21 mouse cellular contexts compared by ENCODE assay signal in the genomic region with DNA sequence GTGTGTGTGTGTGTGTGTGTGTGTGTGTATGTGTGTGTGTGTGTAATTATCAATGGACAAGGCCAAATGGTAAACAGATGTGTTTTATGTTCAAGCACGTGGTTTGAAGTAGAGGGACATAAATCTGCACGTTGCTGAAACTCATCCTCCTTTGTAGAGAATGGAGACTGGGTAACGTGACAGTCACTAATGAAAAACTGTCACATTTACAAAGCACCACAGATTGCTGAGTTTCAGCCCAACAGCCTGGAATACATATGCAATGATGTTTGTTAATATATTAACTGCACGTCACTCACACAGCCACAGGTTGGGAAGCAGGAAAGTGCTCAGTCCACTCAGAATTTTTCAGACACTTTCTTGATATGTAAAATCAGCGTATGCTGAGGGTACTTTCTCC. TPM values are rescaled to one million over a fixed set of nuclear protein-coding genes. Genes with fewer than 3 reads are reported as not detected.
DNase-seq lines count a peak whose midpoint lies in the region; ATAC-seq and TF ChIP-seq lines count a peak whose summit lies in the region.
"Had no signal": no experiment of that assay in that cellular context is flagged by ENCODE, and none has a peak within 500 bp of the region (broad histone marks: within the 10 kb centered on the region; RNA-seq: fewer than 3 reads in every experiment).

No protein-coding gene starts in this region.

- TF ChIP-seq CTCF in olfactory bulb, adult 2 months (IDR thresholded peaks at IDR 0.05; ENCODE audit: insufficient read depth, low read depth, low read length), result no peak

- H3K36me3 ChIP-seq in midbrain, embryonic 11.5 days (ENCODE audit: control insufficient read depth, insufficient read depth, low read length), result no peaks in the 10 kb centered on the region
- H3K36me3 ChIP-seq in midbrain, embryonic 10.5 days, result no peaks in the 10 kb centered on the region
- H3K36me3 ChIP-seq in hindbrain, embryonic 11.5 days (ENCODE audit: control insufficient read depth, insufficient read depth, low read length), result no peaks in the 10 kb centered on the region
- no peaks in the 10 kb centered on the region for H3K36me3 ChIP-seq in midbrain, embryonic 13.5 days
- H3K36me3 ChIP-seq: embryonic facial prominence, embryonic 12.5 days; liver, embryonic 13.5 days had no signal

- H3K4me3 ChIP-seq in midbrain, embryonic 11.5 days (ENCODE audit: low read depth, low read length), result no peak overlapping the region
- H3K4me3 ChIP-seq in midbrain, embryonic 10.5 days, result no peak overlapping the region
- H3K4me3 ChIP-seq in hindbrain, embryonic 11.5 days (ENCODE audit: low read depth, low read length), result no peak overlapping the region; the same call in 1 of the 2 replicates
- peak overlapping the region; percentile 32; the same call in 1 of the 2 replicates for H3K4me3 ChIP-seq in midbrain, embryonic 13.5 days (replicated peaks)
- H3K4me3 ChIP-seq in olfactory bulb, adult 2 months (ENCODE audit: insufficient read depth, low read depth, low read length), result peak overlapping the region; percentile 47; the same call in 1 of the 2 replicates
- H3K4me3 ChIP-seq: embryonic facial prominence, embryonic 12.5 days; liver, embryonic 13.5 days; megakaryocyte, embryonic 14.5 days had no signal

- H3K27me3 ChIP-seq in midbrain, embryonic 11.5 days (ENCODE audit: control insufficient read depth, insufficient read depth, low read length), result peaks cover 2% of the 10 kb centered on the region; the same call in 1 of the 2 replicates
- peaks cover 43% of the 10 kb centered on the region for H3K27me3 ChIP-seq in midbrain, embryonic 10.5 days (ENCODE audit: low read depth, poor library complexity, severe bottlenecking)
- H3K27me3 ChIP-seq in hindbrain, embryonic 11.5 days (ENCODE audit: control insufficient read depth, insufficient read depth, low read length), result peaks cover 4% of the 10 kb centered on the region; the same call in 1 of the 2 replicates
- peaks cover 34% of the 10 kb centered on the region for H3K27me3 ChIP-seq in midbrain, embryonic 13.5 days

- no peak overlapping the region for H3K27ac ChIP-seq in midbrain, embryonic 11.5 days (ENCODE audit: low read depth, low read length)
- H3K27ac ChIP-seq in midbrain, embryonic 10.5 days (replicated peaks), result no peak overlapping the region
- H3K27ac ChIP-seq in hindbrain, embryonic 11.5 days (ENCODE audit: low read depth, low read length), result no peak overlapping the region
- no peak overlapping the region for H3K27ac ChIP-seq in midbrain, embryonic 13.5 days
- H3K27ac ChIP-seq in olfactory bulb, adult 2 months (ENCODE audit: insufficient read depth, low read depth, low read length), result no peak overlapping the region
- H3K27ac ChIP-seq: embryonic facial prominence, embryonic 12.5 days; liver, embryonic 13.5 days had no signal

- DNase-seq in midbrain, embryonic 11.5 days (ENCODE audit: low spot score, missing footprints), result no peak
- DNase-seq in midbrain, embryonic 10.5 days (ENCODE audit: low spot score), result no peak
- no peak for DNase-seq in hindbrain, embryonic 11.5 days (ENCODE audit: low spot score)
- DNase-seq in T-cell, adult 2 months (ENCODE audit: low spot score), result no peak
- DNase-seq in kidney, adult 11 months, result no peak
- DNase-seq in gastrocnemius, postnatal 10 days, result no peak
- DNase-seq: cerebellum, adult 11 months; layer of hippocampus, postnatal 36 days; right cerebral cortex, adult 18-20 months had no signal

- no peak overlapping the region for H3K9ac ChIP-seq in midbrain, embryonic 11.5 days (ENCODE audit: low read length)
- H3K9ac ChIP-seq in hindbrain, embryonic 11.5 days (ENCODE audit: low read depth, low read length), result no peak overlapping the region
- no peak overlapping the region for H3K9ac ChIP-seq in midbrain, embryonic 13.5 days (replicated peaks)
- H3K9ac ChIP-seq: embryonic facial prominence, embryonic 12.5 days; liver, embryonic 13.5 days had no signal

- ATAC-seq in midbrain, embryonic 11.5 days (ENCODE audit: low FRiP score), result no peak
- no peak for ATAC-seq in hindbrain, embryonic 11.5 days (ENCODE audit: low FRiP score)
- ATAC-seq in midbrain, embryonic 13.5 days, result no peak
- ATAC-seq: intestine, postnatal 0 days had no signal

- H3K9me3 ChIP-seq in midbrain, embryonic 11.5 days (ENCODE audit: control insufficient read depth, low read length), result no peaks in the 10 kb centered on the region
- no peaks in the 10 kb centered on the region for H3K9me3 ChIP-seq in midbrain, embryonic 10.5 days (replicated peaks)
- H3K9me3 ChIP-seq in hindbrain, embryonic 11.5 days (ENCODE audit: control insufficient read depth, low read length), result no peaks in the 10 kb centered on the region
- no peaks in the 10 kb centered on the region for H3K9me3 ChIP-seq in midbrain, embryonic 13.5 days
- H3K9me3 ChIP-seq: embryonic facial prominence, embryonic 12.5 days; liver, embryonic 13.5 days; megakaryocyte, embryonic 14.5 days had no signal

- H3K4me2 ChIP-seq in midbrain, embryonic 11.5 days, result peak overlapping the region; percentile 34
- H3K4me2 ChIP-seq in hindbrain, embryonic 11.5 days (replicated peaks; ENCODE audit: low read depth, low read length), result peak overlapping the region; percentile 49; the same call in 1 of the 2 replicates
- H3K4me2 ChIP-seq in midbrain, embryonic 13.5 days (replicated peaks), result peak overlapping the region; percentile 61
- H3K4me2 ChIP-seq: heart, embryonic 11.5 days; liver, embryonic 13.5 days had no signal

- TF ChIP-seq POLR2A in olfactory bulb, adult 2 months (IDR thresholded peaks at IDR 0.05; ENCODE audit: insufficient read depth, low read depth, low read length), result no peak

- H3K4me1 ChIP-seq in midbrain, embryonic 11.5 days (ENCODE audit: control insufficient read depth, insufficient read depth, low read length), result peaks cover 6% of the 10 kb centered on the region; the same call in 1 of the 2 replicates
- H3K4me1 ChIP-seq in midbrain, embryonic 10.5 days, result peaks cover 11% of the 10 kb centered on the region
- peaks cover 2% of the 10 kb centered on the region; the same call in 1 of the 2 replicates for H3K4me1 ChIP-seq in hindbrain, embryonic 11.5 days (replicated peaks; ENCODE audit: control insufficient read depth, insufficient read depth, low read length)
- H3K4me1 ChIP-seq in midbrain, embryonic 13.5 days (replicated peaks), result peaks cover 15% of the 10 kb centered on the region
- peaks cover 9% of the 10 kb centered on the region for H3K4me1 ChIP-seq in olfactory bulb, adult 2 months (ENCODE audit: control insufficient read depth, insufficient read depth, low read length)
- H3K4me1 ChIP-seq: embryonic facial prominence, embryonic 12.5 days; liver, embryonic 13.5 days had no signal

- 41% methylated on average over 5 of the region's 5 CpGs for WGBS in midbrain, embryonic 11.5 days
- 48% methylated on average over 5 of the region's 5 CpGs for WGBS in midbrain, embryonic 10.5 days
- 40% methylated on average over 5 of the region's 5 CpGs for WGBS in hindbrain, embryonic 11.5 days
- WGBS in midbrain, embryonic 13.5 days, result 41% methylated on average over 5 of the region's 5 CpGs
- 28% methylated on average over 5 of the region's 5 CpGs for WGBS in olfactory bulb, adult 2 months

RNA-seq across cellular contexts. Expression of a gene that starts 0.6 kb away (rescaled TPM):
- 0.56 TPM in 1 of 2 replicates, not detected in the other for polyA plus RNA-seq in midbrain, embryonic 11.5 days (2014; fragmentation: Nextera tagmentation; extraction: Ambion mirVana)
- 0.21 and 0.27 TPM in 2 replicates for polyA plus RNA-seq in midbrain, embryonic 10.5 days (2016; fragmentation: Nextera tagmentation; extraction: Ambion mirVana)
- polyA plus RNA-seq in hindbrain, embryonic 11.5 days (2014; fragmentation: Nextera tagmentation; extraction: Ambion mirVana), result 0.15 and 0.35 TPM in 2 replicates
- polyA plus RNA-seq in midbrain, embryonic 13.5 days (2015; fragmentation: Nextera tagmentation; extraction: Ambion mirVana), result 1.2 and 1.6 TPM in 2 replicates
- not detected in 2 replicates for polyA plus RNA-seq in olfactory bulb, adult 2 months (2012; ENCODE audit: insufficient read depth, insufficient read length, low replicate concordance, missing spikeins)
- total RNA-seq in gastrocnemius, postnatal 10 days (2021), result not detected
- total RNA-seq: gastrocnemius, adult 8-10 months; heart, postnatal 25 days had no signal
- polyA plus RNA-seq: heart, embryonic 11.5 days; limb, embryonic 11.5 days; liver, embryonic 13.5 days; lung, embryonic 16.5 days; spleen, adult 2 months had no signal

RNA-seq across cellular contexts. Expression of a gene that starts 56.2 kb away (rescaled TPM):
- not detected in 2 replicates for polyA plus RNA-seq in midbrain, embryonic 11.5 days (2014; fragmentation: Nextera tagmentation; extraction: Ambion mirVana)
- not detected in 2 replicates for polyA plus RNA-seq in midbrain, embryonic 10.5 days (2016; fragmentation: Nextera tagmentation; extraction: Ambion mirVana)
- not detected in 2 replicates for polyA plus RNA-seq in hindbrain, embryonic 11.5 days (2014; fragmentation: Nextera tagmentation; extraction: Ambion mirVana)
- not detected in 2 replicates for polyA plus RNA-seq in midbrain, embryonic 13.5 days (2015; fragmentation: Nextera tagmentation; extraction: Ambion mirVana)
- not detected in 2 replicates for polyA plus RNA-seq in olfactory bulb, adult 2 months (2012; ENCODE audit: insufficient read depth, insufficient read length, low replicate concordance, missing spikeins)
- not detected for total RNA-seq in gastrocnemius, postnatal 10 days (2021)
- total RNA-seq: gastrocnemius, adult 8-10 months; heart, postnatal 25 days; layer of hippocampus, postnatal 36 days had no signal
- polyA plus RNA-seq: embryonic facial prominence, embryonic 12.5 days; heart, embryonic 11.5 days; intestine, postnatal 0 days; limb, embryonic 11.5 days; liver, embryonic 13.5 days; lung, embryonic 16.5 days; spleen, adult 2 months had no signal

RNA-seq across cellular contexts. Expression of a gene that starts 56.5 kb away (rescaled TPM):
- polyA plus RNA-seq in midbrain, embryonic 11.5 days (2014; fragmentation: Nextera tagmentation; extraction: Ambion mirVana), result not detected in 2 replicates
- not detected in 2 replicates for polyA plus RNA-seq in midbrain, embryonic 10.5 days (2016; fragmentation: Nextera tagmentation; extraction: Ambion mirVana)
- not detected in 2 replicates for polyA plus RNA-seq in hindbrain, embryonic 11.5 days (2014; fragmentation: Nextera tagmentation; extraction: Ambion mirVana)
- polyA plus RNA-seq in midbrain, embryonic 13.5 days (2015; fragmentation: Nextera tagmentation; extraction: Ambion mirVana), result not detected in 2 replicates
- polyA plus RNA-seq in olfactory bulb, adult 2 months (2012; ENCODE audit: insufficient read depth, insufficient read length, low replicate concordance, missing spikeins), result not detected in 2 replicates
- not detected for total RNA-seq in gastrocnemius, postnatal 10 days (2021)
- total RNA-seq: gastrocnemius, adult 8-10 months; heart, postnatal 25 days; layer of hippocampus, postnatal 36 days had no signal
- polyA plus RNA-seq: embryonic facial prominence, embryonic 12.5 days; heart, embryonic 11.5 days; intestine, postnatal 0 days; limb, embryonic 11.5 days; liver, embryonic 13.5 days; lung, embryonic 16.5 days; spleen, adult 2 months had no signal

Comparison
In these comparisons a context has a peak if more than half of its experiments do, and no peak if none do; other contexts are left out.
1. H3K4me3 ChIP-seq: peak in midbrain, embryonic 13.5 days (single experiment) and olfactory bulb, adult 2 months (single experiment); none in midbrain, embryonic 11.5 days (single experiment), midbrain, embryonic 10.5 days (single experiment) and hindbrain, embryonic 11.5 days (single experiment).
2. Peak in every context shown above with its lines, with median percentiles within 50 percentile points of each other: H3K4me2 ChIP-seq.